Comparison of ENCODE assay signal across 21 mouse cellular contexts in genomic region chr7:66038730-66039129, GRCm38 (mm10). TPM values are rescaled to one million over a fixed set of nuclear protein-coding genes. Genes with fewer than 3 reads are reported as not detected.
A peak's percentile ranks its signal among the peaks of the same experiment; 100 is the strongest.
DNase-seq lines count a peak whose midpoint lies in the region; ATAC-seq and TF ChIP-seq lines count a peak whose summit lies in the region.
"Had no signal": no experiment of that assay in that cellular context is flagged by ENCODE, and none has a peak within 500 bp of the region (broad histone marks: within the 10 kb centered on the region; RNA-seq: fewer than 3 reads in every experiment).

No protein-coding gene starts in this region.

- ATAC-seq in limb, embryonic 14.5 days (ENCODE audit: low FRiP score, low read depth): no peak

- H3K9ac ChIP-seq in limb, embryonic 14.5 days (ENCODE audit: low read depth, low read length, severe bottlenecking): no peak overlapping the region
- H3K9ac ChIP-seq: heart, embryonic 12.5 days; midbrain, embryonic 12.5 days had no signal

- H3K4me3 ChIP-seq in limb, embryonic 14.5 days (replicated peaks; ENCODE audit: low read length): no peak overlapping the region
- H3K4me3 ChIP-seq in forebrain, embryonic 10.5 days: no peak overlapping the region
- H3K4me3 ChIP-seq: heart, embryonic 12.5 days; hindbrain, embryonic 10.5 days; midbrain, embryonic 12.5 days had no signal

- H3K27me3 ChIP-seq in limb, embryonic 14.5 days (ENCODE audit: control insufficient read depth, insufficient read depth, low read length): peaks cover 4% of the 10 kb centered on the region; the same call in 1 of the 2 replicates
- no peaks in the 10 kb centered on the region for H3K27me3 ChIP-seq in forebrain, embryonic 10.5 days (ENCODE audit: poor library complexity, severe bottlenecking)

- no peaks in the 10 kb centered on the region for H3K9me3 ChIP-seq in limb, embryonic 14.5 days (ENCODE audit: control insufficient read depth, low read length)
- H3K9me3 ChIP-seq in forebrain, embryonic 10.5 days: no peaks in the 10 kb centered on the region
- H3K9me3 ChIP-seq: G1E; heart, embryonic 12.5 days; hindbrain, embryonic 10.5 days; midbrain, embryonic 12.5 days had no signal

- H3K4me1 ChIP-seq in limb, embryonic 14.5 days (ENCODE audit: control insufficient read depth, insufficient read depth, low read length): peaks cover 28% of the 10 kb centered on the region
- peaks cover 26% of the 10 kb centered on the region for H3K4me1 ChIP-seq in forebrain, embryonic 10.5 days

- no peak for TF ChIP-seq POLR2A in limb, embryonic 14.5 days (IDR thresholded peaks at IDR 0.05; ENCODE audit: borderline replicate concordance, extremely low read depth, insufficient read depth, insufficient read length)

- H3K36me3 ChIP-seq in limb, embryonic 14.5 days (ENCODE audit: control insufficient read depth, insufficient read depth, low read length): no peaks in the 10 kb centered on the region
- H3K36me3 ChIP-seq in forebrain, embryonic 10.5 days (replicated peaks): no peaks in the 10 kb centered on the region
- H3K36me3 ChIP-seq: G1E; heart, embryonic 12.5 days; hindbrain, embryonic 10.5 days; midbrain, embryonic 12.5 days had no signal

- 30% methylated on average over 11 of the region's 11 CpGs for WGBS in limb, embryonic 14.5 days
- 86% methylated on average over 11 of the region's 11 CpGs for WGBS in forebrain, embryonic 10.5 days

- no peak overlapping the region for H3K27ac ChIP-seq in limb, embryonic 14.5 days (replicated peaks; ENCODE audit: low read depth, low read length)
- H3K27ac ChIP-seq in forebrain, embryonic 10.5 days: no peak overlapping the region
- H3K27ac ChIP-seq: hindbrain, embryonic 10.5 days; midbrain, embryonic 12.5 days had no signal

- peak; percentile 32 for DNase-seq in lung, postnatal 10 days
- DNase-seq in lung, postnatal 36 days: no peak
- peak; percentile 55 for DNase-seq in cerebellum, adult 11 months
- DNase-seq in cerebellum, adult 9-11 months: peak; percentile 84
- DNase-seq in limb, embryonic 14.5 days (ENCODE audit: low spot score): no peak
- no peak for DNase-seq in forebrain, embryonic 10.5 days (ENCODE audit: extremely low spot score, low spot score)
- DNase-seq in layer of hippocampus, adult 18-20 months (ENCODE audit: low spot score in 2 of 2): no peak
- DNase-seq: adrenal gland, adult 8-10 months; gastrocnemius, postnatal 25 days; thymus, adult 2 months had no signal

- peak overlapping the region; percentile 46 for H3K4me2 ChIP-seq in limb, embryonic 14.5 days (replicated peaks; ENCODE audit: low read depth, low read length, severe bottlenecking)
- H3K4me2 ChIP-seq: heart, embryonic 12.5 days; midbrain, embryonic 12.5 days had no signal

RNA-seq across cellular contexts. Expression of gene Gm45213, which starts 4.7 kb away (rescaled TPM):
- not detected in 2 replicates for polyA plus RNA-seq in limb, embryonic 14.5 days (2012; rRNA removed)
- not detected in 2 replicates for polyA plus RNA-seq in limb, embryonic 14.5 days (2014; fragmentation: Nextera tagmentation; extraction: Ambion mirVana)
- not detected in 2 replicates for polyA plus RNA-seq in forebrain, embryonic 10.5 days (2016; fragmentation: Nextera tagmentation; extraction: Ambion mirVana)
- not detected for total RNA-seq in layer of hippocampus, adult 18-20 months (2021)
- total RNA-seq: adrenal gland, adult 8-10 months; G1E; gastrocnemius, postnatal 25 days; layer of hippocampus, postnatal 25 days; left cerebral cortex, postnatal 36 days had no signal
- polyA plus RNA-seq: embryonic facial prominence, embryonic 11.5 days; frontal cortex, adult 2 months; G1E; heart, embryonic 12.5 days; hindbrain, embryonic 10.5 days; intestine, embryonic 14.5 days; liver, embryonic 16.5 days; midbrain, embryonic 12.5 days; small intestine, adult 2 months; thymus, adult 2 months had no signal

RNA-seq across cellular contexts. Expression of gene Snrpa1, which starts 20.1 kb away (rescaled TPM):
- 62.3 and 78.2 TPM in 2 replicates for polyA plus RNA-seq in limb, embryonic 14.5 days (2012; rRNA removed)
- polyA plus RNA-seq in limb, embryonic 14.5 days (2014; fragmentation: Nextera tagmentation; extraction: Ambion mirVana): 151 and 161 TPM in 2 replicates
- polyA plus RNA-seq in forebrain, embryonic 10.5 days (2016; fragmentation: Nextera tagmentation; extraction: Ambion mirVana): 292 and 294 TPM in 2 replicates
- 10 to 100 TPM; 31.0 to 34.0 TPM for total RNA-seq in layer of hippocampus, adult 18-20 months (2021)

RNA-seq across cellular contexts. Expression of gene Selenos, which starts 40.7 kb away (rescaled TPM):
- polyA plus RNA-seq in limb, embryonic 14.5 days (2012; rRNA removed): 110 and 113 TPM in 2 replicates
- 120 and 139 TPM in 2 replicates for polyA plus RNA-seq in limb, embryonic 14.5 days (2014; fragmentation: Nextera tagmentation; extraction: Ambion mirVana)
- 81.4 and 84.2 TPM in 2 replicates for polyA plus RNA-seq in forebrain, embryonic 10.5 days (2016; fragmentation: Nextera tagmentation; extraction: Ambion mirVana)
- total RNA-seq in layer of hippocampus, adult 18-20 months (2021): 10 to 100 TPM; 46.2 to 50.4 TPM

Comparison
In these comparisons a context has a peak if more than half of its experiments do, and no peak if none do; other contexts are left out.
1. DNase-seq: peak in lung, postnatal 10 days (single experiment), cerebellum, adult 11 months (single experiment) and cerebellum, adult 9-11 months (single experiment); none in lung, postnatal 36 days (single experiment), limb, embryonic 14.5 days (single experiment), forebrain, embryonic 10.5 days (single experiment) and layer of hippocampus, adult 18-20 months (0 of 2).